8 mouse cellular contexts compared by ENCODE assay signal in genomic region chr11:76494360-76495126, GRCm38 (mm10).
DNase-seq lines count a peak whose midpoint lies in the region; ATAC-seq and TF ChIP-seq lines count a peak whose summit lies in the region.

No protein-coding gene starts in this region.

- peak; percentile 79 to 81 for DNase-seq in gastrocnemius, postnatal 36 days
- DNase-seq in left cerebral cortex, postnatal 4 days, result peak; percentile 92
- peak; percentile 78 for DNase-seq in midbrain, embryonic 10.5 days (ENCODE audit: low spot score)
- DNase-seq in right cerebral cortex, postnatal 36 days (ENCODE audit: low spot score in 2 of 2), result peak; percentile 69 to 75

- under 1% methylated on average over 59 of the region's 67 CpGs for WGBS in intestine, embryonic 15.5 days
- WGBS in midbrain, embryonic 10.5 days, result under 1% methylated on average over 63 of the region's 67 CpGs

- H3K9me3 ChIP-seq in intestine, embryonic 15.5 days, result no peaks in the 10 kb centered on the region
- H3K9me3 ChIP-seq in midbrain, embryonic 10.5 days (replicated peaks), result no peaks in the 10 kb centered on the region

- H3K4me1 ChIP-seq in cortical plate, adult 2 months (ENCODE audit: control insufficient read depth, insufficient read depth, low read length), result peaks cover 30% of the 10 kb centered on the region
- H3K4me1 ChIP-seq in intestine, embryonic 15.5 days (replicated peaks), result peaks cover 49% of the 10 kb centered on the region
- peaks cover 55% of the 10 kb centered on the region for H3K4me1 ChIP-seq in midbrain, embryonic 10.5 days

- no peaks in the 10 kb centered on the region for H3K27me3 ChIP-seq in intestine, embryonic 15.5 days (replicated peaks)
- peaks cover 25% of the 10 kb centered on the region for H3K27me3 ChIP-seq in midbrain, embryonic 10.5 days (ENCODE audit: low read depth, poor library complexity, severe bottlenecking)

- H3K4me2 ChIP-seq in intestine, embryonic 15.5 days (replicated peaks), result peak overlapping the region; percentile 78

- intact Hi-C loops in gastrocnemius, postnatal 36 days (cut with DNase I), result loop anchor here (5.0 kb wide), 1 partner anchor 37 kb away; no protein-coding TSS in a partner anchor
- intact Hi-C loops in left cerebral cortex, postnatal 4 days (cut with DNase I), result loop anchor here (5.0 kb wide), 1 partner anchor 32 kb away; no protein-coding TSS in a partner anchor

- peak overlapping the region; percentile 69 for H3K27ac ChIP-seq in cortical plate, adult 2 months (ENCODE audit: insufficient read depth, low read length)
- H3K27ac ChIP-seq in intestine, embryonic 15.5 days, result peak overlapping the region; percentile 98
- H3K27ac ChIP-seq in midbrain, embryonic 10.5 days (replicated peaks), result peak overlapping the region; percentile 90

- H3K36me3 ChIP-seq in intestine, embryonic 15.5 days, result no peaks in the 10 kb centered on the region
- no peaks in the 10 kb centered on the region for H3K36me3 ChIP-seq in midbrain, embryonic 10.5 days

- TF ChIP-seq CTCF in cortical plate, adult 2 months (IDR thresholded peaks at IDR 0.05; ENCODE audit: extremely low read depth, insufficient read depth, low read length), result no peak

- peak overlapping the region; percentile 81 for H3K9ac ChIP-seq in intestine, embryonic 15.5 days

- 0 out of 2 replicates have a peak, but pooled peaks have one; percentile 4 for TF ChIP-seq POLR2A in cortical plate, adult 2 months (IDR thresholded peaks at IDR 0.05; ENCODE audit: extremely low read depth, insufficient read depth, low read length)

- ATAC-seq in activated CD4-positive, CD25-positive, alpha-beta regulatory T cell, adult 4 months, result peak; percentile 48
- ATAC-seq in intestine, embryonic 15.5 days, result peak; percentile 62
- ATAC-seq in erythroid progenitor cell, adult 5-6 weeks (replicated peaks; ENCODE audit: low FRiP score, poor library complexity, severe bottlenecking), result no peak

- H3K4me3 ChIP-seq in cortical plate, adult 2 months (ENCODE audit: insufficient read depth, low read length), result peak overlapping the region; percentile 43
- peak overlapping the region; percentile 75 for H3K4me3 ChIP-seq in intestine, embryonic 15.5 days (replicated peaks)
- peak overlapping the region; percentile 79 for H3K4me3 ChIP-seq in midbrain, embryonic 10.5 days
